Mouse (Mus musculus): ENCODE measurements around the gene G0s2. TPM values are rescaled to one million over a fixed set of nuclear protein-coding genes. Genes with fewer than 3 reads are reported as not detected.

The G0s2 gene
- polyA plus RNA-seq, 1 experiment from 2014 or later = 8.9 TPM

Other genes starting within 250 kb of the G0s2 start
- gene Syt14, start 237.4 kb downstream of the G0s2 start, polyA plus RNA-seq (2015; fragmentation: Nextera tagmentation; extraction: Ambion mirVana) = 4.5 and 5.7 TPM in 2 replicates
- gene Diexf, start 142.9 kb downstream of the G0s2 start, polyA plus RNA-seq (2015; fragmentation: Nextera tagmentation; extraction: Ambion mirVana) = 6.9 and 7.4 TPM in 2 replicates
- 0.58 and 0.80 TPM in 2 replicates for gene Irf6, start 120.1 kb downstream of the G0s2 start, polyA plus RNA-seq (2015; fragmentation: Nextera tagmentation; extraction: Ambion mirVana)
- gene A130010J15Rik, start 105.2 kb downstream of the G0s2 start, polyA plus RNA-seq (2015; fragmentation: Nextera tagmentation; extraction: Ambion mirVana) = 10.0 and 11.2 TPM in 2 replicates
- gene Traf3ip3, start 71.5 kb downstream of the G0s2 start, polyA plus RNA-seq (2015; fragmentation: Nextera tagmentation; extraction: Ambion mirVana) = 1.9 and 4.0 TPM in 2 replicates
- 0.29 and 0.56 TPM in 2 replicates for gene Lamb3, start 65.5 kb downstream of the G0s2 start, polyA plus RNA-seq (2015; fragmentation: Nextera tagmentation; extraction: Ambion mirVana)
- gene Hsd11b1, start 9.1 kb downstream of the G0s2 start, polyA plus RNA-seq (2015; fragmentation: Nextera tagmentation; extraction: Ambion mirVana) = 0.34 and 0.89 TPM in 2 replicates
- 44.2 and 44.6 TPM in 2 replicates for gene Camk1g, start 97.1 kb upstream of the G0s2 start, polyA plus RNA-seq (2015; fragmentation: Nextera tagmentation; extraction: Ambion mirVana)